Mouse (Mus musculus): ENCODE measurements at regions not wholly inside any gene's neighbourhood (a gene's known extent, or its start where the extent isn't known, plus 50 kb on each side); places are given as distances from the start of the nearest gene placed in this dataset.

GRCm38 (mm10) chr12:56005321-56005720, 169.2 kb downstream of the Brms1l start:
- TF ChIP-seq CTCF (IDR thresholded peaks at IDR 0.05) (no peak), EP300 (IDR thresholded peaks at IDR 0.05) (no peak)
